Mouse (Mus musculus) megakaryocyte, embryonic 14.5 days (primary cell): ENCODE results near the gene Zfp219.
"Not testable (repeated sequence)": the region's sequence is repeated elsewhere in the genome, so short reads cannot be mapped to it uniquely, and the experiment has no call there.

Experiments used
- FLI1 ChIP-seq: IDR thresholded peaks from 2 replicates; pipeline ENCODE4 v1.6.1; 2012; ENCODE audit warnings: low read length, inconsistent platforms, mixed read lengths
- GATA1 ChIP-seq: IDR thresholded peaks from 3 replicates; pipeline ENCODE4 v1.6.1; 2012; ENCODE audit warnings: mixed read lengths, low read length, inconsistent platforms, borderline replicate concordance

- not testable (repeated sequence) for TF ChIP-seq GATA1, FLI1
These were observed 21.8 kb upstream of the Zfp219 start, which contains the start of gene Olfr221 for GRCm38 (mm10) chr14:52042359-52042758.
